Mouse (Mus musculus) liver, embryonic 13.5 days (tissue): ENCODE results near the gene Hlcs. TPM values are rescaled to one million over a fixed set of nuclear protein-coding genes. Genes with fewer than 3 reads are reported as not detected.

Experiments used
- ATAC-seq: fragments of 200-750 bp; cut with Nextera tagmentation; 2 replicates; pipeline ENCODE4 v1.8.0; 2017; ENCODE audit warnings: low read depth, mild to moderate bottlenecking, moderate number of reproducible peaks, moderate library complexity
- DNase-seq: peaks from one replicate; pipeline ENCODE4 v3.0.0; 2022
- H3K27ac ChIP-seq: fragments of 300-500 bp; sonication (generic); 2 replicates; pipeline ENCODE4 v1.5.1; 2015; ENCODE audit warnings: moderate library complexity, mild to moderate bottlenecking, inconsistent platforms
- H3K27me3 ChIP-seq: fragments of 300-500 bp; sonication (generic); 2 replicates; pipeline ENCODE4 v1.6.1; 2015; ENCODE audit warnings: mild to moderate bottlenecking, inconsistent platforms
- H3K36me3 ChIP-seq: fragments of 300-500 bp; sonication (generic); 2 replicates; pipeline ENCODE4 v1.6.1; 2015; ENCODE audit warnings: mild to moderate bottlenecking, inconsistent platforms
- H3K4me1 ChIP-seq: fragments of 300-500 bp; sonication (generic); replicated peaks from 2 replicates; pipeline ENCODE4 v1.6.1; 2015; ENCODE audit warnings: inconsistent platforms
- H3K4me2 ChIP-seq: fragments of 300-500 bp; sonication (generic); 2 replicates; pipeline ENCODE4 v1.6.1; 2015; ENCODE audit warnings: inconsistent platforms, mild to moderate bottlenecking, moderate library complexity
- H3K4me3 ChIP-seq: fragments of 300-500 bp; sonication (generic); replicated peaks from 2 replicates; pipeline ENCODE4 v1.5.1; 2015; ENCODE audit warnings: mild to moderate bottlenecking, inconsistent platforms
- H3K9ac ChIP-seq: fragments of 300-500 bp; sonication (generic); 2 replicates; pipeline ENCODE4 v1.6.1; 2015; ENCODE audit warnings: mild to moderate bottlenecking, inconsistent platforms
- H3K9me3 ChIP-seq: fragments of 300-500 bp; sonication (generic); replicated peaks from 2 replicates; pipeline ENCODE4 v1.6.1; 2016; ENCODE audit warnings: inconsistent platforms
- WGBS: fragments of 180-500 bp; shearing (Covaris S2); methylation state at CpG from one replicate; pipeline ENCODE4 v1.1.7; 2015; ENCODE audit not compliant: insufficient replicate concordance; 5-methylcytosine and 5-hydroxymethylcytosine counted together
- polyA plus RNA-seq: library from polyadenylated mRNA; unstranded; fragments of >200 nt; fragmentation: Nextera tagmentation; extraction: Ambion mirVana; gene quantifications from 2 replicates; pipeline ENCODE4 v1.2.1, GENCODE M21; 2015

The Hlcs gene
- polyA plus RNA-seq, 1 experiment from 2014 or later = 2.5 TPM

DNA sequence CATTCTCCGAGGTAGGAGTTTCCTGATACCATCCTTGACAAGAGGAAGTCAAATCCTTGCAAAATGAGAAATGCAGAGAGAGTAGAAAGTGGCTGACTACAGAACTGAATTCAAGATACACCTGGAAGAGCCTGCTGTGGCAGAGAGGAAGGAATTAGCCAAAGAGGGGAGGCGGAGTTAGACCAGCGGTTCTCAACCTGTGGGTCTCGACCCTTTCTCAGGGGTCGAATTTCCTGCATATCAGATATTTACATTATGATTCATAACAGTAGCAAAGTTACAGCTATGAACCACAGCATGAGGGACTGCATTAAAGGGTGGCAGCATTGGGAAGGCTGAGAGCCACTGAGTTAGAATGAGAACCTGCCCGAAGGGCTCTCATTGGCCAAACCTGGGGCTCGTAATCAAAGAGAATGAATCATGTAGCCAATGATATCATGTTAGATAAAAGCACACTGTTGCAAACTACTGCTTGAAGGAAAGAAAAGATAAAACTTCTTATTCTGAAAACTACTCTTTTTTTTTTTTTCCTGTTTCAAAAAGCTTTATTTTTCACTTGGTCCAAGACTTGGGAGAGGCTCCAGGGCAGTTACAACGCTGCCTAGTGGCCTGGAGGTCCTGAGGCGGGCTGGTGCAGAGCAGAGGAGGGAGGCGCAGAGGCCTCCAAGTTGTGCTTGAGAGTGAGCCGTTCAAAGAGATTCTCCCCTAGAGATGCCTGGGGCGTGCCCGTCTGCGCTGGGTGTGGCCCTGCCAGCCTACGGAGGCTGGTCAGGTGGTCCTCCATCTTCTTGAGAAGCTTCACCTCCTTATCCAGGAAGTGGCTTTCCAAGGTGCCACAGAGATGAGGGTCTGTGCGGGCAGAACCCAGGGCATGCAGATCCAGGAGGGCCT is 144.5 kb downstream of the Hlcs start:
- Histone ChIP-seq H3K27ac (no peak overlapping the region), H3K4me3 (no peak overlapping the region), H3K4me2 (no peak overlapping the region), H3K4me1 (no peaks in the 10 kb centered on the region; the same call in 1 of the 2 replicates), H3K36me3 (no peaks in the 10 kb centered on the region), H3K9me3 (no peaks in the 10 kb centered on the region), H3K9ac (no peak overlapping the region), H3K27me3 (no peaks in the 10 kb centered on the region)
- 66% methylated on average over 16 of the region's 16 CpGs for WGBS
- no peak for ATAC-seq
- DNase-seq = no peak

DNA sequence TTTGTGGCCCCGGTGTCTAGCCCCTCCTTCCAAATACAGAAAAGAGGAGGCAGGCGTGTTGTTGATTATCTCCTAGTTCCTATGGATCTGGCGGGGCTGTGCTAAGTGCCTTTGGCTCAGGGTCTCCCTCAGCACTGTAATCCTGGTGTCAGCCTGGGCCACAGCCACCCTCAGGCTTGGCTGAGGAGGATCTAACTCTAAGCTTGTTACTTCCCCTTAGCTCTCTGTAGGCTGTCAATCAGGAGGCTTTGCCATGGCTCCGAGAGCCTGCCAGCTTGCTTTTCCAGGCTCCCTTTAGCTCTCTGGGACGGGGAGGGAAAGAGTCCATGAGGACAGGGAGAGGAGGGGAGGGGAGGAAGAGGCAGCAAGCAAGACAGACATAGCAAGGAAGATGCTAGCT is 148.4 kb downstream of the Hlcs start:
- 31% methylated on average over 5 of the region's 5 CpGs for WGBS
- Histone ChIP-seq H3K36me3 (no peaks in the 10 kb centered on the region), H3K4me1 (no peaks in the 10 kb centered on the region; the same call in 1 of the 2 replicates), H3K4me2 (no peak overlapping the region), H3K27ac (no peak overlapping the region), H3K9ac (no peak overlapping the region), H3K27me3 (no peaks in the 10 kb centered on the region), H3K9me3 (no peaks in the 10 kb centered on the region), H3K4me3 (no peak overlapping the region)
- DNase-seq (no peak), ATAC-seq (no peak)

DNA sequence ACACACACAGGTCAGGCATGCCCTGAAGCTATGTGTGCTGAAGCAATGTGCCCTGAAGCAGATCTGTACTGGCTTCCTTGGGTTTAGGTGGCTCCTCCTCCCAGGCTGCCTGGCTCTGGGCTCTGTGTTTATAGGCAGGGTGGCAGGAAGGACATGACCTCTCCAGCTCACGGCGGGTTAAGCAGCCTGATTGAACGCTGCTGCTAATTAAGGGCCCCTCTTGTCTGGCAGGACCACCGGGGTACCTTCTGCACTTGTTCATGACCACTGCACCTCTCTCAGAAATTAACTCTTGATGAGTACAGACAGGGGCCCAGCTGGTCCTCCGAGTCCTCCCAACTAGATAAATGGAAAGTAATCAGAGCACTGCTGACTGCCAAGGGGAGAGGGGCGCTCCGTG is 149.1 kb downstream of the Hlcs start:
- H3K4me1 ChIP-seq = no peaks in the 10 kb centered on the region; the same call in 1 of the 2 replicates
- H3K27me3 ChIP-seq = no peaks in the 10 kb centered on the region
- H3K36me3 ChIP-seq = no peaks in the 10 kb centered on the region
- DNase-seq (no peak), ATAC-seq (no peak)
- no peak overlapping the region for H3K9ac ChIP-seq
- H3K4me2 ChIP-seq = no peak overlapping the region
- no peak overlapping the region for H3K4me3 ChIP-seq
- WGBS = 42% methylated on average over 7 of the region's 7 CpGs
- no peak overlapping the region for H3K27ac ChIP-seq
- H3K9me3 ChIP-seq = no peaks in the 10 kb centered on the region

DNA sequence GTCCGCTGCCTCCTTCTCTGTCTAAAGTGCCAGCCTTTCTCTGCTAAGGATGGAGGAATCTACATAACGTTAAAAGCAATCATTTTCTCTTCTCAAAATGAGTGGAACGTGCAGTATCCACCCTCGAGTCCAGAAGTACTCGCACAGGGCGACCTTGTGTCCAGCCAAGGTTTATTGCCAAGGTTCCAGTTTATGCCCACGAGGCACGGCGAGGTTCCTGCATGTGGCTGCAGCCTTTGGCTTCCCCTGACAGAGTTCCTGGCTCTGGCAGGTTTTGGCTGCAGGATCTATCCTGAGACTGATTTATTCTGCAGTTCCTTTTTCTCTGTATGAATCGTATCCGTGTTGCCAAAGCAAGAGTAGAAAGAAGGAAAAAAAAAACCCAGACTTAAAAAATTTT is 150.3 kb downstream of the Hlcs start:
- Histone ChIP-seq H3K27ac (no peak overlapping the region), H3K4me3 (no peak overlapping the region), H3K4me1 (no peaks in the 10 kb centered on the region), H3K27me3 (no peaks in the 10 kb centered on the region), H3K4me2 (no peak overlapping the region), H3K9me3 (no peaks in the 10 kb centered on the region), H3K9ac (no peak overlapping the region), H3K36me3 (no peaks in the 10 kb centered on the region)
- DNase-seq (no peak), ATAC-seq (no peak)
- WGBS = 74% methylated on average over 11 of the region's 11 CpGs

DNA sequence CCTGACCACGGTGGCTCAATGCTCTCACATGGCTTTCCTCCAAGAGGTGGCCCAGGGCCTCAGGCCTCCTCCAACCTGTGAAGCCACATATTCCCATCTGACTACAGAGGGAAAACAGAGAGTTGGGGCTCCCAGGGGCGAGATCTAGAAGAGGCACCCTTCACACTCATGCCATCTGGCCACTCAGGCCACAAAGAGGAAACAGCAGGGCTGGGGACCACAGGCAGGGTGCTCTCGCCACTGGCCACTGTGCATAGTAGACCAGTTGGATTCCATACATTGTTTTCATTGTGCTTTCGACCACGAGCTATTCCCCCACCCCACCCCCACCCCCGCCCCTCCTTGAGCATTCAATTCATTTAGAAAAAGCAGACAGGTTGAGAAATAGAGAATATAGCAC is 151.4 kb downstream of the Hlcs start:
- no peak overlapping the region for H3K4me2 ChIP-seq
- no peak for ATAC-seq
- no peaks in the 10 kb centered on the region for H3K9me3 ChIP-seq
- H3K4me1 ChIP-seq = no peaks in the 10 kb centered on the region
- DNase-seq = no peak
- no peaks in the 10 kb centered on the region for H3K27me3 ChIP-seq
- H3K4me3 ChIP-seq = no peak overlapping the region
- WGBS = 43% methylated on average over 6 of the region's 6 CpGs
- H3K27ac ChIP-seq = no peak overlapping the region
- H3K9ac ChIP-seq = no peak overlapping the region
- H3K36me3 ChIP-seq = no peaks in the 10 kb centered on the region

DNA sequence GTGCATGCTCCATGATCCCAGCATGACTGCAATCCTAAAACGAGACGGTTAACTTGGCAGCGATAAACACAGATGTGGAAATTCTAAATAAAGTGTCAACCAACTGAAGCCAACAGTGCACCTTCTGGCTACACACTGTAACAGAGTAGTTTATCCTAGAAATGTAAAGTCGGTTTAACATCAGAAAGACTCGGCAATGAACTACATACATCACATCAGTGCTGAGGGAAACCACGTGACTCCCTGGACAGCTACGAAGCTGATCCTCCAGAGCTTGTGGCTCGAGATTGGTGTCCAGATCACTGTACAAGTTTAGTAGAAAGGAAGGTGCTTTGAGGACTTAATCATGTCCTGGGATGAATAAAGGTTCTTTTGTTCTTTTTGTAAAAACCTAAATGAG is 155.6 kb downstream of the Hlcs start:
- 73% methylated on average over 8 of the region's 8 CpGs for WGBS
- Histone ChIP-seq H3K4me1 (peaks cover 11% of the 10 kb centered on the region), H3K36me3 (no peaks in the 10 kb centered on the region), H3K27me3 (no peaks in the 10 kb centered on the region), H3K9me3 (no peaks in the 10 kb centered on the region), H3K27ac (no peak overlapping the region), H3K4me2 (no peak overlapping the region), H3K9ac (no peak overlapping the region), H3K4me3 (no peak overlapping the region)
- no peak for ATAC-seq
- DNase-seq = no peak

DNA sequence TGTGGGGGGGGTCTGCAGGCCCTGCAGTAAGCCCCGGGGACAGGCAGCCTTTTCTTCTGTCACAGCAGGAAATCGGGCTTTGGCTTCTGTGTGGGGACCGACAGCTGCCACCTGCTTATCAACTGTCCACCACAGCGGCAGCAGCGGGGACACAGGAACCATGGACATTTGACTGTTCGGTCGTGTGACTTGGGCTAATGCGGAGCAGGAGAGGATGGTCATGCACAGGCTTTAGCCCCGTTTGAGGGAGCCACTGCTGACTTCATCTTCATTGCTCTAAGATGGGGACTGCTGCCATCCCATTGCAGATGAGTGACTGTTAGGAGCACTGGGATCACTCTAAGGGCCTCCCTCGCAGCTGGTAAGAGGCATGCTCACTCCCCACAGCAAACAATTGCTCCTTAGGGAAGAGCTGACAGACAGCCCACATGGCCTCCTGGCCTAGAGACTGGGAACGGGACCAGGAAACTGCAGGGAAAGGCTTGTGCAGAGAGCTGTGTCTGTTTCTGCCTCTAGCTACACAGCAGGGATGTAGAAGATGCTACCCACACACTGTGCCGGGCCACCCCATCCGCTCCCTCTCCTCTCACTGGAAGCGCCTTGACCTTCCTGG is 158.2 kb downstream of the Hlcs start:
- DNase-seq (no peak), ATAC-seq (no peak)
- Histone ChIP-seq H3K4me1 (peaks cover 28% of the 10 kb centered on the region), H3K9ac (no peak overlapping the region), H3K27me3 (no peaks in the 10 kb centered on the region), H3K9me3 (no peaks in the 10 kb centered on the region), H3K36me3 (no peaks in the 10 kb centered on the region), H3K4me2 (no peak overlapping the region), H3K4me3 (no peak overlapping the region), H3K27ac (no peak overlapping the region)
- 38% methylated on average over 14 of the region's 14 CpGs for WGBS

DNA sequence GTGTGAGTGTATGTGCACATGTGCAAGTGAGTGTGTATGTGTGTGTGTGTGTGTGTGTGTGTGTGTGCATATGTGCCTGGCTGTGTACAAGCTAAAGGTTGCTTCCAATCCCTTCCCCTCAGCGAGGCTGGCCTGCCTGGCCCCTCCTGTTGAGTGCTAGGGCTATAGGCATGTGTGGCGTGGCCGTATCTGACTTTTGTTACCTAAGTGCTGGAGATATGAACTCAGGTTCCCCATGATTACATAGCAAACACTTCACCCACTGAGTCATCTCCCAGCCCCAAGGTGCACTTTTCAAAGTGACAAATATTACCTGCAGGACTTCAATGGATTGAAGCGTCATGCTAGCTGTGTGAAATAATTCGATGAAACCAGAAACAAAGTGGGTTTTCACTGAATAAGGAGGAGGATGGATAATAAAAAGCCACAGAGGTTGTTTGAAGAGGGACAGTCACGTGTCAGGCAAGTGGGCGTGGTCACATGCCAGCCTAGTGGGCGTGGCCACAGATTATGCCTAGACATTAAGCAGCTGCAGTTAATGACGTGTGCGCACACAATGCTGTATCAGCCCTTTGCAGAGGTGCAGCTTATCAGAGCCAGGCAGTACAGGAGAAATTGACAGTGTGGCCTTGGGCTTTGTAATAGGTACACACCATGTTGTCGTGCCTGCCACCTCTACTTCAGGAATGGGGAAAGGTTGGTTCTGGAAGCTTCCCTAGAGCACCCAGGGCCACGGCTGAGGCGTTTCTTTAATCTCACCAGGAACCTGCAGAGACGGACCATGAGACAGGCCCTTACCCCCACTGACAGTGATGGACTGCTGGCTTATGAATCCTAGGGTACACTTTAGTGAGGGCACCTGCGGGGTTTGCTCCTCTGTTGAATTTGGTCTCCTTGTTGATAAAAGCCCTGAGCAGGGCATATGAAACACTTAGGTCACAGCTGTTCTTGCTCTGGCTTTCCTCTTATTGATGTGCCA is 163.0 kb downstream of the Hlcs start:
- Histone ChIP-seq H3K4me2 (peak overlapping the region; percentile 55), H3K27me3 (no peaks in the 10 kb centered on the region), H3K4me1 (peaks cover 47% of the 10 kb centered on the region), H3K4me3 (no peak overlapping the region), H3K27ac (peak overlapping the region; percentile 82), H3K9me3 (no peaks in the 10 kb centered on the region), H3K36me3 (no peaks in the 10 kb centered on the region), H3K9ac (peak overlapping the region; percentile 56)
- 31% methylated on average over 15 of the region's 15 CpGs for WGBS
- peak; percentile 85 for DNase-seq
- peak; percentile 100 for ATAC-seq

DNA sequence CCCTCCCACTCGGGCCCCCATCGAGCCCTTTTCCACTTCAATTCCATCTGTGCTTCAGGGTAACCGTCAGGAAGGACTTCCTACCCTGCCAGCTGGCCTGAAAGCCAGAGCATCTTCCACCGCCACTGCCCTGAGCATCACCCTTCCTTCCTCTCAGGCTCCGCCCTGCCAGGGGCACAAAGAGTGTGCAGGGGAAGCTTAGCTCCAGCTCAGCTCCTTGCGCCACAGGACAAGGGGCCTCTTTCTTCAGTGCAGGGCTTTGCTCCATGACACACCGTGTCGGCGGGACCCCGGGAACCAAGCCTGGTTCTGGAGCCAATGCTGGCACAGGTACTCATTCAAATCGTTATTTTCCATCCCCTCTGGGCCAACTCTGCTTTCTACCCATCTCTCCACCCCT is 165.2 kb downstream of the Hlcs start:
- no peak overlapping the region for H3K27ac ChIP-seq
- H3K36me3 ChIP-seq = no peaks in the 10 kb centered on the region
- WGBS = 47% methylated on average over 11 of the region's 11 CpGs
- no peak overlapping the region for H3K4me2 ChIP-seq
- H3K9ac ChIP-seq = no peak overlapping the region
- no peaks in the 10 kb centered on the region for H3K9me3 ChIP-seq
- ATAC-seq (no peak), DNase-seq (no peak)
- peaks cover 8% of the 10 kb centered on the region for H3K27me3 ChIP-seq
- peaks cover 43% of the 10 kb centered on the region for H3K4me1 ChIP-seq
- no peak overlapping the region for H3K4me3 ChIP-seq

DNA sequence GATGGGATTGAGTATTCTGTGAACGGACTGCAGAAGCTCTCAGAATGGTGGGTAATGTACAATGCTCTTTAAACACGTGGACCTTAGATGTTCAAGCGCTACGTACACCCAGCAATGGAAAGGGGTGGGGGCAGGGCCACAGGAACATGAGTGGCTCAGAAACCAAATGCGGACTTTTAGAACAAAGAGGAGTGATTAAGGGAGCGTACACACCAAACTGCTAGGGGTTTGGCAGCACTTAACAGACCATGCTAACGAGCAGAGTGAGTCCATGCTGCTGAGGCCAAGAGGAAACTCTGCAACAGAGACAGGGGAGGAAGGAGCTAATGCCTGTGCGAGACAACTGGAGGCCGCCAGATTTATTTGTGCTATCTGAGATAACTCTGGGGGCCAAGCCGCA is 170.0 kb downstream of the Hlcs start:
- no peaks in the 10 kb centered on the region for H3K36me3 ChIP-seq
- H3K4me2 ChIP-seq = no peak overlapping the region
- H3K27me3 ChIP-seq = peaks cover 20% of the 10 kb centered on the region
- WGBS = 37% methylated on average over 10 of the region's 10 CpGs
- H3K9ac ChIP-seq = no peak overlapping the region
- DNase-seq (no peak), ATAC-seq (no peak)
- H3K4me3 ChIP-seq = no peak overlapping the region
- no peaks in the 10 kb centered on the region for H3K9me3 ChIP-seq
- no peak overlapping the region for H3K27ac ChIP-seq
- H3K4me1 ChIP-seq = peaks cover 12% of the 10 kb centered on the region

DNA sequence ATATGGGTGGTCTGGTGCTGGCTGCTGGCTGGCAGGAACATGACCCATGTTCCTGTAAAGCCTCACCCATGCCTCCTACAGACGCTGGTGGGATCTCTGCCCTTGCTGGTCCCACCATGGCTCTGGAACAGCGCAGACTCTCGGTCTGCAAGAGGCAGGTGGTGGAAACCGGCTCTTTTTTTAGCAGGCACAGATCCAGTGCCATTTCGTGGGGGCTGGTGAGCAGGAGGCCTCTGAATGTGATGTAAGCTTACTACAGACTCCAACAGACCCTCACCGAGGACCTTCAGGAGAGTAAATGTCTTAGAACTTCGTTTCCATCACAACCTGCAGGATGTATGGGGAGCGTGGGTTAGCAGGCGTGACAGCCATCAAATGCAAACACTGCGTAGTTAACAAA is 172.6 kb downstream of the Hlcs start:
- no peak for DNase-seq
- ATAC-seq = no peak

More for the DNA sequence above, 172.6 kb downstream of the Hlcs start:
- 65% methylated on average over 10 of the region's 10 CpGs for WGBS
- H3K36me3 ChIP-seq = no peaks in the 10 kb centered on the region
- H3K4me1 ChIP-seq = peaks cover 8% of the 10 kb centered on the region; the same call in 1 of the 2 replicates
- no peak overlapping the region for H3K27ac ChIP-seq
- no peak overlapping the region for H3K9ac ChIP-seq
- H3K27me3 ChIP-seq = peaks cover 20% of the 10 kb centered on the region
- H3K4me3 ChIP-seq = no peak overlapping the region
- H3K9me3 ChIP-seq = no peaks in the 10 kb centered on the region
- no peak overlapping the region for H3K4me2 ChIP-seq
